Mouse (Mus musculus): ENCODE results near the gene Rbm3. TPM values are rescaled to one million over a fixed set of nuclear protein-coding genes. Genes with fewer than 3 reads are reported as not detected.

Gene Rbm3
- total and polyA plus RNA-seq, 3 experiments, result 750 to 1,021 TPM; not detected in 1

DNA sequence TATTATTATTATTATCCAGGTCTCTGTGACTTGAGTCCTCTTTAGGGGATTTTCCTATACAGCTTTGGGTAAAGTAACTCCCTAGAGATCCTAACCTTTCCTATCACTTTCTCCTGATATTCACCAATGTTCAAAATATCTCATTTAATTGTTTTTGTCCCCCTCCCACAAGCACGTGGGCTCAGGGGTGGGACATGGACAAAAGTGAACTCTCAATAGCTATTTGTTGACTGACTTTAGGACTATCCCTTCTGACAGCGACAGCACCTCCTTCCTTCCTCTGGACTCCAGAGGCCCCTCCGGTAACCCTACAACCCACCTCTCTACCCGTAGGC, 29.5 kb upstream of the Rbm3 start (continued):
- TF ChIP-seq CHD2 (IDR thresholded peaks at IDR 0.05; ENCODE audit: low read length) (no peak), HCFC1 (IDR thresholded peaks at IDR 0.05; ENCODE audit: low read depth, low read length) (no peak), NRF1 (IDR thresholded peaks at IDR 0.05; ENCODE audit: insufficient read depth, low read depth, low read length, poor library complexity, severe bottlenecking) (no peak), MAZ (IDR thresholded peaks at IDR 0.05; ENCODE audit: low read depth, low read length) (no peak), ZMIZ1 (IDR thresholded peaks at IDR 0.05; ENCODE audit: low read depth, low read length) (no peak), BHLHE40 (IDR thresholded peaks at IDR 0.05; ENCODE audit: borderline replicate concordance, low read depth, low read length) (no peak)

DNA sequence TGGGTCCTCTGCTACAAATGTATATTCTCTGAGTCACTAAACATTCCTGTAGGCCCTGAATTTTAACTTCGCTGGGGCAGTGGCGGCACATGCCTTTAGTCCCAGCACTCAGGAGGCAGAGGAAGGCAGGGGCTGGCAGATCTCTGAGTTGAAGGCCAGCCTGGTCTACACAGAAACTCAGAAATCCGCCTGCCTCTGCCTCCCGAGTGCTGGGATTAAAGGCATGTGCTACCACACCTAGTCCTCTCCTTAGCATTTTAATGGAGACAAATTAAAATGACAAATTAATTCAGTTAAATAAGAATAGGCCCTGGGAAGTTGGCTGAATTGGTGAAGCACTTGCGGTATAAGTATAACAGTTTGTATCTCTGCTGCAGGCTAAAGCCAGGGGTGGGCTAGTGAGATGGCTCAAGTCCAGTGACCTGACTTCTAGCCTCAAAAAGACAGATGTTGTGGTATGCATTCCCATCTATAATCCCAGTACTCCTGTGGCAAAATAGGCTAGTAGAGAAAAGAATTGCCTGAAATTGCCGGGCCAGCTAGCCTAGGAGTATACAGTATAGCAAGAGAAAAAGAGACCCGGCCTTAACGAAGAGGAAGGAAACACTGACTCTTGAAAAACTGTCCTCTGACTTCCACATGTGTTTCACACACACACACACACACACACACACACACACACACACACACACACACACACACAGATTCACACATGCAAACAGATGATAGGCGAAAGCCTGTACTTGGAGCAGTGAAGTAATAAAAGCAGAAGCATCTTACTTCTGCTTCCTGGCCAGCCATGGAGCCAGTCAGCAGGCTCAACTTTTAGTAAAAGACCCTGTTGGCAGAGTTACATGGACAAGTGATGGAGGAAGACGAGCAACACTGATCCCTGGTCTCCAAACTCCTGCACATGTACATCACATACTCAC, 22.3 kb upstream of the Rbm3 start:
- Histone ChIP-seq H3K27ac (ENCODE audit: control insufficient read depth, low read depth, low read length) (0 out of 2 replicates have a peak overlapping the region, but pooled peaks have one; percentile 4), H3K79me2 (ENCODE audit: control insufficient read depth, insufficient read depth, low read length, poor library complexity) (no peaks in the 10 kb centered on the region)

DNA sequence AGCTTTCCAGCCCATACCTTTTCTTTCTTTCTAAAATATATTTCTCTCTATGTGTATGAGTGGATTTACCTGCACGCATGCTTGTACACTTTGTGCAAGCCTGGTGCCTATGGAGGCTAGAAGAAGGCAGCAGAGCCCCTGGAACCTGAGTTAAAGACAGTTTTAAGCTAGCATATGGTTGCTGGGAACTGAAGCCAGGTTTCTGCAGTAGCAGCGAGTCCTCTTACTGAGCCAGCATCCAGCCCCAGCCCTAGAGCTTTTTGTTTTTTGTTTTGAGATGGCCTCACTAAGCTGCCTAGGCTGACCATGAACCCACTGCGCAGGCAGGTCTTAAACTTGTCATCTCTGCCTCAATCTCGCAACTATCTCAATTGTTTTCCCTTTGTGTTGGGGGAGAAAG, 18.8 kb upstream of the Rbm3 start:
- Histone ChIP-seq H3K9me3 (replicated peaks; ENCODE audit: insufficient read depth, low read length) (no peaks in the 10 kb centered on the region), H3K4me1 (ENCODE audit: control insufficient read depth in 1 of 2, insufficient read depth in 2 of 2, low read length in 2 of 2) (peaks cover 2 to 8% of the 10 kb centered on the region in 2 experiments; a peak in 3 of 4 replicates), H3K36me3 (ENCODE audit: control insufficient read depth in 1 of 2, insufficient read depth in 2 of 2, low read length in 2 of 2) (peaks cover 7 to 9% of the 10 kb centered on the region in 2 experiments), H3K27me3 (ENCODE audit: control insufficient read depth in 1 of 2, insufficient read depth in 2 of 2, low read length in 2 of 2) (no peaks in the 10 kb centered on the region), H3K9ac (ENCODE audit: control insufficient read depth, low read depth, low read length, poor library complexity, severe bottlenecking) (no peak overlapping the region), H3K79me2 (ENCODE audit: control insufficient read depth, insufficient read depth, low read length, poor library complexity) (no peaks in the 10 kb centered on the region), H3K27ac (ENCODE audit: control insufficient read depth, low read depth, low read length) (no peak overlapping the region), H3K4me3 (ENCODE audit: control insufficient read depth in 1 of 2, insufficient read depth in 1 of 2, low read depth in 2 of 2, low read length in 2 of 2) (no peak overlapping the region)
- DNase-seq (ENCODE audit: low read depth, low spot score), result no peak
- TF ChIP-seq CHD2 (IDR thresholded peaks at IDR 0.05; ENCODE audit: low read length), result no peak
- no peak for TF ChIP-seq NRF1 (IDR thresholded peaks at IDR 0.05; ENCODE audit: insufficient read depth, low read depth, low read length, poor library complexity, severe bottlenecking)
- TF ChIP-seq TBP (IDR thresholded peaks at IDR 0.05; ENCODE audit: low read depth, low read length), result no peak
- TF ChIP-seq CTCF (IDR thresholded peaks at IDR 0.05 in 2 of 3, conservative IDR thresholded peaks at IDR 0.05 in 1 of 3; ENCODE audit: control insufficient read depth in 1 of 3, insufficient read depth in 1 of 3, low read depth in 2 of 3, low read length in 3 of 3, poor library complexity in 1 of 3, severe bottlenecking in 1 of 3), result no peak
- no peak for TF ChIP-seq SIN3A (IDR thresholded peaks at IDR 0.05; ENCODE audit: low read length)
- no peak for TF ChIP-seq MAX (IDR thresholded peaks at IDR 0.05; ENCODE audit: low read length)
- no peak for TF ChIP-seq BHLHE40 (IDR thresholded peaks at IDR 0.05; ENCODE audit: borderline replicate concordance, low read depth, low read length)
- no peak for TF ChIP-seq TAL1 (IDR thresholded peaks at IDR 0.05; ENCODE audit: low read length)
- no peak for TF ChIP-seq MYC (IDR thresholded peaks at IDR 0.05; ENCODE audit: low read depth, low read length)
- TF ChIP-seq RCOR1 (IDR thresholded peaks at IDR 0.05; ENCODE audit: low read depth, low read length), result no peak
- TF ChIP-seq USF2 (IDR thresholded peaks at IDR 0.05; ENCODE audit: borderline replicate concordance in 1 of 2, insufficient read depth in 1 of 2, low read depth in 1 of 2, low read length in 2 of 2), result no peak
- TF ChIP-seq MAFK (IDR thresholded peaks at IDR 0.05; ENCODE audit: borderline replicate concordance, low read depth, low read length), result no peak
- no peak for TF ChIP-seq MXI1 (IDR thresholded peaks at IDR 0.05; ENCODE audit: low read depth, low read length)
- no peak for TF ChIP-seq MYB (IDR thresholded peaks at IDR 0.05; ENCODE audit: low read depth, low read length)
- TF ChIP-seq NELFE (IDR thresholded peaks at IDR 0.05; ENCODE audit: low read depth, low read length), result no peak

More for the DNA sequence above, 22.3 kb upstream of the Rbm3 start:
- peak; percentile 81 for DNase-seq (ENCODE audit: low read depth, low spot score)
- Histone ChIP-seq H3K9me3 (replicated peaks; ENCODE audit: insufficient read depth, low read length) (no peaks in the 10 kb centered on the region), H3K36me3 (ENCODE audit: control insufficient read depth in 1 of 2, insufficient read depth in 2 of 2, low read length in 2 of 2) (peaks cover 7 to 11% of the 10 kb centered on the region in 2 experiments), H3K4me1 (ENCODE audit: control insufficient read depth in 1 of 2, insufficient read depth in 2 of 2, low read length in 2 of 2) (peaks cover 2 to 8% of the 10 kb centered on the region in 2 experiments; a peak in 3 of 4 replicates), H3K27me3 (ENCODE audit: control insufficient read depth in 1 of 2, insufficient read depth in 2 of 2, low read length in 2 of 2) (no peaks in the 10 kb centered on the region), H3K4me3 (ENCODE audit: control insufficient read depth in 1 of 2, insufficient read depth in 1 of 2, low read depth in 2 of 2, low read length in 2 of 2) (no peak overlapping the region), H3K9ac (ENCODE audit: control insufficient read depth, low read depth, low read length, poor library complexity, severe bottlenecking) (no peak overlapping the region)
- no peak for TF ChIP-seq ZC3H11A (IDR thresholded peaks at IDR 0.05; ENCODE audit: low read depth, low read length)
- 0 out of 2 replicates have a peak, but pooled peaks have one; percentile 10 for TF ChIP-seq SMC3 (IDR thresholded peaks at IDR 0.05; ENCODE audit: low read depth, low read length)
- peak; percentile 52 for TF ChIP-seq TAL1 (IDR thresholded peaks at IDR 0.05; ENCODE audit: low read length)
- TF ChIP-seq GATA1 (IDR thresholded peaks at IDR 0.05; ENCODE audit: low read depth, low read length), result 0 out of 2 replicates have a peak, but pooled peaks have one; percentile 29
- TF ChIP-seq RCOR1 (IDR thresholded peaks at IDR 0.05; ENCODE audit: low read depth, low read length), result peak; percentile 36; the same call in 1 of the 2 replicates
- no peak for TF ChIP-seq HCFC1 (IDR thresholded peaks at IDR 0.05; ENCODE audit: low read depth, low read length)
- TF ChIP-seq EP300 (IDR thresholded peaks at IDR 0.05; ENCODE audit: low read depth in 1 of 2, low read length in 2 of 2), result peak; percentile 64 to 73
- no peak for TF ChIP-seq USF2 (IDR thresholded peaks at IDR 0.05; ENCODE audit: borderline replicate concordance in 1 of 2, insufficient read depth in 1 of 2, low read depth in 1 of 2, low read length in 2 of 2)
- no peak for TF ChIP-seq ZMIZ1 (IDR thresholded peaks at IDR 0.05; ENCODE audit: low read depth, low read length)
- peak; percentile 58; the same call in 1 of the 2 replicates for TF ChIP-seq SIN3A (IDR thresholded peaks at IDR 0.05; ENCODE audit: low read length)
- TF ChIP-seq TCF12 (IDR thresholded peaks at IDR 0.05; ENCODE audit: low read depth, low read length), result peak; percentile 80
- TF ChIP-seq ETS1 (IDR thresholded peaks at IDR 0.05; ENCODE audit: low read depth, low read length), result peak; percentile 87
- TF ChIP-seq MXI1 (IDR thresholded peaks at IDR 0.05; ENCODE audit: low read depth, low read length), result peak; percentile 75

All from MEL (cell line).